Mouse (Mus musculus) intestine, embryonic 15.5 days (tissue): ENCODE measurements around the gene Ep300. TPM values are rescaled to one million over a fixed set of nuclear protein-coding genes. Genes with fewer than 3 reads are reported as not detected.
"Not testable (repeated sequence)": the region's sequence is repeated elsewhere in the genome, so short reads cannot be mapped to it uniquely, and the experiment has no call there.

ENCODE experiments used
- ATAC-seq: fragments of 200-750 bp; cut with Nextera tagmentation; 2 replicates; pipeline ENCODE4 v1.8.0; 2017; ENCODE audit warnings: moderate TSS enrichment, moderate library complexity
- H3K27ac ChIP-seq: fragments of 300-500 bp; sonication (generic); 2 replicates; pipeline ENCODE4 v1.5.1; 2015; ENCODE audit warnings: mild to moderate bottlenecking, inconsistent platforms
- H3K27me3 ChIP-seq: fragments of 300-500 bp; sonication (generic); replicated peaks from 2 replicates; pipeline ENCODE4 v1.6.1; 2015; ENCODE audit warnings: inconsistent platforms
- H3K36me3 ChIP-seq: fragments of 300-500 bp; sonication (generic); 2 replicates; pipeline ENCODE4 v1.6.1; 2015; ENCODE audit warnings: inconsistent platforms
- H3K4me1 ChIP-seq: fragments of 300-500 bp; sonication (generic); replicated peaks from 2 replicates; pipeline ENCODE4 v1.6.1; 2015; ENCODE audit warnings: inconsistent platforms
- H3K4me2 ChIP-seq: fragments of 300-500 bp; sonication (generic); replicated peaks from 2 replicates; pipeline ENCODE4 v1.6.1; 2015; ENCODE audit warnings: mild to moderate bottlenecking, inconsistent platforms
- H3K4me3 ChIP-seq: fragments of 300-500 bp; sonication (generic); replicated peaks from 2 replicates; pipeline ENCODE4 v1.5.1; 2015; ENCODE audit warnings: inconsistent platforms
- H3K9ac ChIP-seq: fragments of 300-500 bp; sonication (generic); 2 replicates; pipeline ENCODE4 v1.6.1; 2015; ENCODE audit warnings: inconsistent platforms
- H3K9me3 ChIP-seq: fragments of 300-500 bp; sonication (generic); 2 replicates; pipeline ENCODE4 v1.6.1; 2016; ENCODE audit warnings: inconsistent platforms
- WGBS: fragments of 180-500 bp; shearing (Covaris S2); methylation state at CpG from one replicate; pipeline ENCODE4 v1.1.7; 2015; 5-methylcytosine and 5-hydroxymethylcytosine counted together
- polyA plus RNA-seq: library from polyadenylated mRNA; unstranded; fragments of >200 nt; fragmentation: Nextera tagmentation; extraction: Ambion mirVana; gene quantifications from 2 replicates; pipeline ENCODE4 v1.2.1, GENCODE M21; 2015

The Ep300 gene
- polyA plus RNA-seq, 1 experiment from 2014 or later, result 15.0 TPM

- H3K27ac ChIP-seq, result 0 out of 2 replicates have a peak overlapping the region, but pooled peaks have one; percentile 32
- no peaks in the 10 kb centered on the region for H3K9me3 ChIP-seq
- H3K27me3 ChIP-seq, result no peaks in the 10 kb centered on the region
- WGBS, result 34% methylated on average over 9 of the region's 9 CpGs
- ATAC-seq, result peak; percentile 81
- no peak overlapping the region for H3K4me3 ChIP-seq
- no peak overlapping the region for H3K9ac ChIP-seq
- no peaks in the 10 kb centered on the region for H3K4me1 ChIP-seq
- H3K36me3 ChIP-seq, result no peaks in the 10 kb centered on the region
- H3K4me2 ChIP-seq, result peak overlapping the region; percentile 26; the same call in 1 of the 2 replicates
These were observed 22.4 kb upstream of the Ep300 start for GRCm38 (mm10) chr15:81562491-81563488.

- no peak overlapping the region for H3K27ac ChIP-seq
- no peaks in the 10 kb centered on the region; the same call in 1 of the 2 replicates for H3K27me3 ChIP-seq
- H3K9me3 ChIP-seq, result no peaks in the 10 kb centered on the region
- 33% methylated on average over 2 of the region's 2 CpGs for WGBS
- H3K4me2 ChIP-seq, result no peak overlapping the region
- H3K36me3 ChIP-seq, result no peaks in the 10 kb centered on the region
- H3K9ac ChIP-seq, result no peak overlapping the region
- no peak for ATAC-seq
- H3K4me3 ChIP-seq, result no peak overlapping the region
- H3K4me1 ChIP-seq, result no peaks in the 10 kb centered on the region
These were observed 17.1 kb upstream of the Ep300 start for GRCm38 (mm10) chr15:81568093-81568492.

GRCm38 (mm10) chr15:81568592-81568991 lies 16.6 kb upstream of the Ep300 start:
- H3K36me3 ChIP-seq, result no peaks in the 10 kb centered on the region
- no peaks in the 10 kb centered on the region; the same call in 1 of the 2 replicates for H3K27me3 ChIP-seq
- WGBS, result 33% methylated on average over 2 of the region's 2 CpGs
- H3K4me1 ChIP-seq, result no peaks in the 10 kb centered on the region
- no peak overlapping the region for H3K27ac ChIP-seq
- no peak overlapping the region for H3K4me2 ChIP-seq
- H3K9ac ChIP-seq, result no peak overlapping the region
- no peak overlapping the region for H3K4me3 ChIP-seq
- no peaks in the 10 kb centered on the region for H3K9me3 ChIP-seq
- ATAC-seq, result no peak

- no peak overlapping the region for H3K27ac ChIP-seq
- H3K4me2 ChIP-seq, result no peak overlapping the region
- 20% methylated on average over 3 of the region's 3 CpGs for WGBS
- no peak overlapping the region for H3K4me3 ChIP-seq
- no peaks in the 10 kb centered on the region for H3K4me1 ChIP-seq
- H3K27me3 ChIP-seq, result no peaks in the 10 kb centered on the region
- no peaks in the 10 kb centered on the region for H3K9me3 ChIP-seq
- ATAC-seq, result no peak
- no peak overlapping the region for H3K9ac ChIP-seq
- H3K36me3 ChIP-seq, result no peaks in the 10 kb centered on the region
These were observed 8.2 kb upstream of the Ep300 start for GRCm38 (mm10) chr15:81576961-81577360.

- H3K9ac ChIP-seq, result no peak overlapping the region
- ATAC-seq, result no peak
- H3K36me3 ChIP-seq, result no peaks in the 10 kb centered on the region
- no peaks in the 10 kb centered on the region for H3K4me1 ChIP-seq
- WGBS, result 85% methylated on average over 7 of the region's 7 CpGs
- H3K9me3 ChIP-seq, result no peaks in the 10 kb centered on the region
- no peak overlapping the region for H3K4me2 ChIP-seq
- H3K4me3 ChIP-seq, result no peak overlapping the region
- no peaks in the 10 kb centered on the region for H3K27me3 ChIP-seq
- H3K27ac ChIP-seq, result no peak overlapping the region
These were observed 7.4 kb upstream of the Ep300 start for GRCm38 (mm10) chr15:81577743-81578165.

- no peak for ATAC-seq
- Histone ChIP-seq H3K9ac (peak overlapping the region; percentile 56), H3K4me2 (peak overlapping the region; percentile 62), H3K27me3 (no peaks in the 10 kb centered on the region), H3K36me3 (no peaks in the 10 kb centered on the region), H3K4me3 (peak overlapping the region; percentile 96), H3K27ac (peak overlapping the region; percentile 75), H3K4me1 (0 out of 2 replicates have a peak, but pooled peaks cover 9% of the 10 kb centered on the region), H3K9me3 (no peaks in the 10 kb centered on the region)
- 5% methylated on average over 3 of the region's 3 CpGs for WGBS
These were observed 685 bp upstream of the Ep300 start for GRCm38 (mm10) chr15:81584466-81584865.

- peak overlapping the region; percentile 100 for H3K27ac ChIP-seq
- 0% methylated on average over 60 of the region's 77 CpGs for WGBS
- peak; percentile 73 for ATAC-seq
These were observed 753 bp downstream of the Ep300 start for GRCm38 (mm10) chr15:81585746-81586461.

GRCm38 (mm10) chr15:81586466-81586865 lies 1.3 kb downstream of the Ep300 start:
- Histone ChIP-seq H3K36me3 (no peaks in the 10 kb centered on the region), H3K27ac (peak overlapping the region; percentile 100), H3K27me3 (no peaks in the 10 kb centered on the region), H3K4me3 (peak overlapping the region; percentile 96), H3K4me1 (0 out of 2 replicates have a peak, but pooled peaks cover 9% of the 10 kb centered on the region), H3K9ac (peak overlapping the region; percentile 100), H3K4me2 (peak overlapping the region; percentile 68), H3K9me3 (no peaks in the 10 kb centered on the region)
- under 1% methylated on average over 28 of the region's 28 CpGs for WGBS
- ATAC-seq, result no peak

More at GRCm38 (mm10) chr15:81585746-81586461, 753 bp downstream of the Ep300 start:
- H3K4me3 ChIP-seq, result peak overlapping the region; percentile 96
- peak overlapping the region; percentile 68 for H3K4me2 ChIP-seq
- 0 out of 2 replicates have a peak, but pooled peaks cover 9% of the 10 kb centered on the region for H3K4me1 ChIP-seq
- no peaks in the 10 kb centered on the region for H3K9me3 ChIP-seq
- H3K36me3 ChIP-seq, result no peaks in the 10 kb centered on the region
- H3K9ac ChIP-seq, result peak overlapping the region; percentile 100
- no peaks in the 10 kb centered on the region for H3K27me3 ChIP-seq

- no peak overlapping the region for H3K27ac ChIP-seq
- WGBS, result 30% methylated on average over 2 of the region's 2 CpGs
These were observed 2.5 kb downstream of the Ep300 start for GRCm38 (mm10) chr15:81587686-81588085.

GRCm38 (mm10) chr15:81594146-81594696 lies 9.1 kb downstream of the Ep300 start:
- Histone ChIP-seq H3K9ac (no peak overlapping the region), H3K9me3 (no peaks in the 10 kb centered on the region), H3K4me2 (no peak overlapping the region), H3K27ac (no peak overlapping the region), H3K4me1 (no peaks in the 10 kb centered on the region), H3K4me3 (no peak overlapping the region), H3K27me3 (no peaks in the 10 kb centered on the region), H3K36me3 (no peaks in the 10 kb centered on the region)
- ATAC-seq, result no peak
- 85% methylated on average over 3 of the region's 3 CpGs for WGBS

More at GRCm38 (mm10) chr15:81587686-81588085, 2.5 kb downstream of the Ep300 start:
- Histone ChIP-seq H3K4me2 (peak overlapping the region; percentile 68), H3K9ac (peak overlapping the region; percentile 100), H3K4me3 (peak overlapping the region; percentile 96), H3K36me3 (no peaks in the 10 kb centered on the region), H3K4me1 (0 out of 2 replicates have a peak, but pooled peaks cover 9% of the 10 kb centered on the region), H3K27me3 (no peaks in the 10 kb centered on the region), H3K9me3 (no peaks in the 10 kb centered on the region)
- ATAC-seq, result no peak

- H3K9ac ChIP-seq, H3K9me3 ChIP-seq, H3K27me3 ChIP-seq, ATAC-seq, H3K4me2 ChIP-seq, H3K4me1 ChIP-seq, H3K27ac ChIP-seq, H3K4me3 ChIP-seq: not testable (repeated sequence)
- 88% methylated on average over 8 of the region's 8 CpGs for WGBS
- H3K36me3 ChIP-seq, result peaks cover 12% of the 10 kb centered on the region
These were observed 13.6 kb downstream of the Ep300 start for GRCm38 (mm10) chr15:81598742-81599141.

GRCm38 (mm10) chr15:81605241-81605640 lies 20.1 kb downstream of the Ep300 start:
- no peak overlapping the region for H3K4me2 ChIP-seq
- peaks cover 16% of the 10 kb centered on the region for H3K36me3 ChIP-seq
- no peak overlapping the region for H3K9ac ChIP-seq
- H3K9me3 ChIP-seq, result no peaks in the 10 kb centered on the region
- no peaks in the 10 kb centered on the region for H3K27me3 ChIP-seq
- H3K27ac ChIP-seq, result no peak overlapping the region
- H3K4me1 ChIP-seq, result no peaks in the 10 kb centered on the region
- 45% methylated on average over 1 of the region's 1 CpGs for WGBS
- no peak overlapping the region for H3K4me3 ChIP-seq
- ATAC-seq, result no peak
